Mouse (Mus musculus) adrenal gland, adult 2 months (tissue): ENCODE measurements around the gene Asb8. TPM values are rescaled to one million over a fixed set of nuclear protein-coding genes. Genes with fewer than 3 reads are reported as not detected.
A peak's percentile ranks its signal among the peaks of the same experiment; 100 is the strongest.

Experiments
- DNase-seq: peaks from one replicate; pipeline ENCODE4 v3.0.0; 2021
- polyA plus RNA-seq: library from polyadenylated mRNA; depleted of rRNA; stranded (reverse); fragments of >200 nt; gene quantifications from 2 replicates; pipeline ENCODE4 v1.2.3, GENCODE M21; 2012
- total RNA-seq, 2 experiments: library from RNA; stranded (reverse); gene quantifications; 2 replicates each; pipeline ENCODE4 v1.2.3; 2021

Gene Asb8
- total and polyA plus RNA-seq, 3 experiments, result 28.5 to 43.0 (median 37.3) TPM

- peak; percentile 61 for DNase-seq
These were observed 9.5 kb downstream of the Asb8 start for GRCm38 (mm10) chr15:98155944-98156343.

- no peak for DNase-seq
These were observed 10.2 kb downstream of the Asb8 start for GRCm38 (mm10) chr15:98155272-98155671.

- no peak for DNase-seq
These were observed 10.8 kb downstream of the Asb8 start for GRCm38 (mm10) chr15:98154631-98155030.

- no peak for DNase-seq
These were observed 11.3 kb downstream of the Asb8 start for GRCm38 (mm10) chr15:98154146-98154545.

- DNase-seq, result no peak
These were observed 11.8 kb downstream of the Asb8 start for GRCm38 (mm10) chr15:98153625-98154024.

GRCm38 (mm10) chr15:98152916-98153315 is 12.5 kb downstream of the Asb8 start:
- no peak for DNase-seq

- DNase-seq, result no peak
These were observed 16.2 kb downstream of the Asb8 start for GRCm38 (mm10) chr15:98149166-98149602.

GRCm38 (mm10) chr15:98148356-98148755 is 17.1 kb downstream of the Asb8 start:
- DNase-seq, result no peak

GRCm38 (mm10) chr15:98145559-98146181 is 19.8 kb downstream of the Asb8 start:
- DNase-seq, result peak; percentile 95

GRCm38 (mm10) chr15:98144861-98145507 is 20.4 kb downstream of the Asb8 start:
- no peak for DNase-seq

GRCm38 (mm10) chr15:98142515-98142914 is 22.9 kb downstream of the Asb8 start:
- no peak for DNase-seq

- DNase-seq, result no peak
These were observed 24.6 kb downstream of the Asb8 start for GRCm38 (mm10) chr15:98140809-98141208.

GRCm38 (mm10) chr15:98139763-98140162 is 25.7 kb downstream of the Asb8 start:
- no peak for DNase-seq

- no peak for DNase-seq
These were observed 28.6 kb downstream of the Asb8 start for GRCm38 (mm10) chr15:98136871-98137270.

GRCm38 (mm10) chr15:98135671-98136070 is 29.8 kb downstream of the Asb8 start:
- no peak for DNase-seq

- no peak for DNase-seq
These were observed 30.8 kb downstream of the Asb8 start for GRCm38 (mm10) chr15:98134666-98135065.

- no peak for DNase-seq
These were observed 31.4 kb downstream of the Asb8 start for GRCm38 (mm10) chr15:98134034-98134433.

GRCm38 (mm10) chr15:98133471-98133870 is 32.0 kb downstream of the Asb8 start:
- DNase-seq, result no peak

- no peak for DNase-seq
These were observed 33.3 kb downstream of the Asb8 start for GRCm38 (mm10) chr15:98131942-98132655.

GRCm38 (mm10) chr15:98131451-98131850 is 34.0 kb downstream of the Asb8 start:
- no peak for DNase-seq

- DNase-seq, result no peak
These were observed 34.4 kb downstream of the Asb8 start for GRCm38 (mm10) chr15:98131001-98131400.

GRCm38 (mm10) chr15:98120831-98121230 is 44.6 kb downstream of the Asb8 start:
- DNase-seq, result no peak

GRCm38 (mm10) chr15:98119363-98119762 is 46.1 kb downstream of the Asb8 start:
- DNase-seq, result no peak
